9 mouse cellular contexts compared by ENCODE assay signal in genomic region chr17:33826850-33827249, GRCm38 (mm10). TPM values are rescaled to one million over a fixed set of nuclear protein-coding genes. Genes with fewer than 3 reads are reported as not detected.
A peak's percentile ranks its signal among the peaks of the same experiment; 100 is the strongest.
DNase-seq lines count a peak whose midpoint lies in the region; ATAC-seq and TF ChIP-seq lines count a peak whose summit lies in the region.
"Had no signal": no experiment of that assay in that cellular context is flagged by ENCODE, and none has a peak within 500 bp of the region (broad histone marks: within the 10 kb centered on the region; RNA-seq: fewer than 3 reads in every experiment).

No protein-coding gene starts in this region.

- ATAC-seq in cerebellum, adult (ENCODE audit: insufficient number of reproducible peaks, low FRiP score, low TSS enrichment), result no peak
- ATAC-seq in erythroid progenitor cell, adult 5-6 weeks (replicated peaks; ENCODE audit: low FRiP score, poor library complexity, severe bottlenecking), result peak; percentile 52

- TF ChIP-seq POLR2A in spleen, adult 2 months (IDR thresholded peaks at IDR 0.05; ENCODE audit: low read depth, low read length), result no peak

- peaks cover 9% of the 10 kb centered on the region; the same call in 1 of the 2 replicates for H3K4me1 ChIP-seq in spleen, adult 2 months (ENCODE audit: control insufficient read depth, insufficient read depth, insufficient read length)

- peaks cover 19% of the 10 kb centered on the region for H3K36me3 ChIP-seq in spleen, adult 2 months (ENCODE audit: control insufficient read depth, insufficient read depth, low read length)

- no peak overlapping the region for H3K27ac ChIP-seq in spleen, adult 2 months (ENCODE audit: insufficient read depth, low read length)
- H3K27ac ChIP-seq: limb, embryonic 12.5 days had no signal

- DNase-seq in cerebellum, adult 11 months, result peak; percentile 69
- DNase-seq in A20 (ENCODE audit: low read depth, low spot score), result peak; percentile 74
- peak; percentile 88 for DNase-seq in brain, adult 2 months (ENCODE audit: low read depth, low spot score)
- DNase-seq in kidney, postnatal 4 days, result peak; percentile 75 to 82
- peak; percentile 85 for DNase-seq in lung, postnatal 10 days
- DNase-seq in spleen, adult 2 months (ENCODE audit: low read depth in 1 of 2, low spot score in 2 of 2), result peak; percentile 38 to 53

- 2% methylated on average over 3 of the region's 3 CpGs for WGBS in spleen, adult 2 months

- TF ChIP-seq CTCF in spleen, adult 2 months (IDR thresholded peaks at IDR 0.05; ENCODE audit: extremely low read depth, insufficient read depth, insufficient read length, insufficient replicate concordance), result peak; percentile 49; the same call in 1 of the 2 replicates

- no peak overlapping the region for H3K4me3 ChIP-seq in spleen, adult 2 months (ENCODE audit: extremely low read depth, insufficient read depth, insufficient read length)
- H3K4me3 ChIP-seq: limb, embryonic 12.5 days had no signal

- H3K27me3 ChIP-seq in spleen, adult 2 months (ENCODE audit: control insufficient read depth, insufficient read depth, low read length), result no peaks in the 10 kb centered on the region
- H3K27me3 ChIP-seq: limb, embryonic 12.5 days had no signal

RNA-seq across cellular contexts. Expression of gene Ndufa7, which starts 2.5 kb away (rescaled TPM):
- total RNA-seq in erythroid progenitor cell, adult 5-6 weeks (2015; ENCODE audit: low replicate concordance), result 95.5 and 109 TPM in 2 replicates
- total RNA-seq in erythroid progenitor cell, adult 5-6 weeks (2017; ENCODE audit: low replicate concordance), result 42.4 and 46.1 TPM in 2 replicates
- polyA plus RNA-seq in spleen, adult 2 months (2012; rRNA removed), result 158 and 201 TPM in 2 replicates

RNA-seq across cellular contexts. Expression of gene Rps28, which starts 2.5 kb away (rescaled TPM):
- total RNA-seq in erythroid progenitor cell, adult 5-6 weeks (2015; ENCODE audit: low replicate concordance), result 383 and 392 TPM in 2 replicates
- total RNA-seq in erythroid progenitor cell, adult 5-6 weeks (2017; ENCODE audit: low replicate concordance), result 429 and 508 TPM in 2 replicates
- 746 and 860 TPM in 2 replicates for polyA plus RNA-seq in spleen, adult 2 months (2012; rRNA removed)

RNA-seq across cellular contexts. Expression of gene Cd320, which starts 16.0 kb away (rescaled TPM):
- 2.9 TPM in 1 of 2 replicates, not detected in the other for total RNA-seq in erythroid progenitor cell, adult 5-6 weeks (2015; ENCODE audit: low replicate concordance)
- total RNA-seq in erythroid progenitor cell, adult 5-6 weeks (2017; ENCODE audit: low replicate concordance), result 0.39 TPM in 1 of 2 replicates, not detected in the other
- polyA plus RNA-seq in spleen, adult 2 months (2012; rRNA removed), result 11.6 and 19.2 TPM in 2 replicates

RNA-seq across cellular contexts. Expression of gene Kank3, which starts 16.5 kb away (rescaled TPM):
- 5.0 TPM in 1 of 2 replicates, not detected in the other for total RNA-seq in erythroid progenitor cell, adult 5-6 weeks (2015; ENCODE audit: low replicate concordance)
- 2.7 TPM in 1 of 2 replicates, not detected in the other for total RNA-seq in erythroid progenitor cell, adult 5-6 weeks (2017; ENCODE audit: low replicate concordance)
- 56.8 and 74.6 TPM in 2 replicates for polyA plus RNA-seq in spleen, adult 2 months (2012; rRNA removed)

RNA-seq across cellular contexts. Expression of gene Angptl4, which starts 45.2 kb away (rescaled TPM):
- total RNA-seq in erythroid progenitor cell, adult 5-6 weeks (2015; ENCODE audit: low replicate concordance), result 0.36 and 0.84 TPM in 2 replicates
- 0.77 TPM in 1 of 2 replicates, not detected in the other for total RNA-seq in erythroid progenitor cell, adult 5-6 weeks (2017; ENCODE audit: low replicate concordance)
- polyA plus RNA-seq in spleen, adult 2 months (2012; rRNA removed), result 15.6 and 21.5 TPM in 2 replicates
